Mouse (Mus musculus): ENCODE results near the gene Adsl. TPM values are rescaled to one million over a fixed set of nuclear protein-coding genes. Genes with fewer than 3 reads are reported as not detected.
A peak's percentile ranks its signal among the peaks of the same experiment; 100 is the strongest.

Gene Adsl
- polyA plus RNA-seq, 1 experiment from 2014 or later = 167 TPM

GRCm38 (mm10) chr15:80941468-80942040 is 6.7 kb upstream of the Adsl start:
- WGBS = 87% methylated on average over 6 of the region's 6 CpGs
- ATAC-seq (ENCODE audit: insufficient number of reproducible peaks, low FRiP score) = no peak
- peaks cover 13% of the 10 kb centered on the region for H3K4me1 ChIP-seq (replicated peaks)

GRCm38 (mm10) chr15:80945851-80946250 is 2.4 kb upstream of the Adsl start:
- Histone ChIP-seq H3K4me2 (no peak overlapping the region), H3K9me3 (replicated peaks) (no peaks in the 10 kb centered on the region), H3K4me1 (replicated peaks) (peaks cover 14% of the 10 kb centered on the region), H3K36me3 (peaks cover 20% of the 10 kb centered on the region), H3K27me3 (replicated peaks) (no peaks in the 10 kb centered on the region), H3K9ac (no peak overlapping the region), H3K27ac (ENCODE audit: poor library complexity, severe bottlenecking) (no peak overlapping the region), H3K4me3 (no peak overlapping the region)
- ATAC-seq (ENCODE audit: insufficient number of reproducible peaks, low FRiP score) = no peak
- WGBS = 58% methylated on average over 3 of the region's 3 CpGs

More at GRCm38 (mm10) chr15:80941468-80942040, 6.7 kb upstream of the Adsl start:
- Histone ChIP-seq H3K27me3 (replicated peaks) (no peaks in the 10 kb centered on the region), H3K9ac (no peak overlapping the region), H3K36me3 (peaks cover 18% of the 10 kb centered on the region; the same call in 1 of the 2 replicates), H3K4me3 (no peak overlapping the region), H3K27ac (ENCODE audit: poor library complexity, severe bottlenecking) (no peak overlapping the region), H3K4me2 (no peak overlapping the region), H3K9me3 (replicated peaks) (no peaks in the 10 kb centered on the region)

- Histone ChIP-seq H3K9me3 (replicated peaks) (no peaks in the 10 kb centered on the region), H3K4me2 (peak overlapping the region; percentile 95), H3K4me1 (replicated peaks) (peaks cover 14% of the 10 kb centered on the region), H3K9ac (peak overlapping the region; percentile 87), H3K4me3 (peak overlapping the region; percentile 96), H3K27me3 (replicated peaks) (no peaks in the 10 kb centered on the region), H3K27ac (ENCODE audit: poor library complexity, severe bottlenecking) (no peak overlapping the region), H3K36me3 (peaks cover 36% of the 10 kb centered on the region)
- 56% methylated on average over 4 of the region's 4 CpGs for WGBS
- ATAC-seq (ENCODE audit: insufficient number of reproducible peaks, low FRiP score) = no peak
Observed at GRCm38 (mm10) chr15:80949431-80949830, 1.1 kb downstream of the Adsl start.

- no peaks in the 10 kb centered on the region for H3K27me3 ChIP-seq (replicated peaks)
- no peak overlapping the region for H3K4me3 ChIP-seq
- 91% methylated on average over 7 of the region's 7 CpGs for WGBS
Observed at GRCm38 (mm10) chr15:80950055-80950454, 1.8 kb downstream of the Adsl start.

GRCm38 (mm10) chr15:80953971-80954370 is 5.7 kb downstream of the Adsl start:
- Histone ChIP-seq H3K4me2 (no peak overlapping the region), H3K9ac (no peak overlapping the region), H3K9me3 (replicated peaks) (no peaks in the 10 kb centered on the region), H3K27ac (ENCODE audit: poor library complexity, severe bottlenecking) (no peak overlapping the region), H3K4me3 (no peak overlapping the region), H3K27me3 (replicated peaks) (no peaks in the 10 kb centered on the region), H3K4me1 (replicated peaks) (peaks cover 14% of the 10 kb centered on the region), H3K36me3 (peaks cover 71% of the 10 kb centered on the region)
- 88% methylated on average over 9 of the region's 9 CpGs for WGBS
- no peak for ATAC-seq (ENCODE audit: insufficient number of reproducible peaks, low FRiP score)

More at GRCm38 (mm10) chr15:80950055-80950454, 1.8 kb downstream of the Adsl start:
- Histone ChIP-seq H3K9ac (no peak overlapping the region), H3K9me3 (replicated peaks) (no peaks in the 10 kb centered on the region), H3K4me1 (replicated peaks) (peaks cover 14% of the 10 kb centered on the region), H3K36me3 (peaks cover 42% of the 10 kb centered on the region), H3K27ac (ENCODE audit: poor library complexity, severe bottlenecking) (no peak overlapping the region), H3K4me2 (peak overlapping the region; percentile 95)
- ATAC-seq (ENCODE audit: insufficient number of reproducible peaks, low FRiP score) = no peak

GRCm38 (mm10) chr15:80954861-80955260 is 6.6 kb downstream of the Adsl start:
- Histone ChIP-seq H3K9ac (no peak overlapping the region), H3K9me3 (replicated peaks) (no peaks in the 10 kb centered on the region), H3K4me2 (no peak overlapping the region), H3K4me3 (no peak overlapping the region), H3K27me3 (replicated peaks) (no peaks in the 10 kb centered on the region), H3K4me1 (replicated peaks) (peaks cover 5% of the 10 kb centered on the region), H3K36me3 (peaks cover 77% of the 10 kb centered on the region), H3K27ac (ENCODE audit: poor library complexity, severe bottlenecking) (no peak overlapping the region)
- no peak for ATAC-seq (ENCODE audit: insufficient number of reproducible peaks, low FRiP score)
- 80% methylated on average over 3 of the region's 3 CpGs for WGBS

- no peak overlapping the region for H3K4me2 ChIP-seq
- no peaks in the 10 kb centered on the region for H3K9me3 ChIP-seq (replicated peaks)
- H3K36me3 ChIP-seq = peaks cover 81% of the 10 kb centered on the region
- H3K27ac ChIP-seq (ENCODE audit: poor library complexity, severe bottlenecking) = no peak overlapping the region
- H3K4me3 ChIP-seq = no peak overlapping the region
- ATAC-seq (ENCODE audit: insufficient number of reproducible peaks, low FRiP score) = no peak
- H3K27me3 ChIP-seq (replicated peaks) = no peaks in the 10 kb centered on the region
- H3K4me1 ChIP-seq (replicated peaks) = no peaks in the 10 kb centered on the region
- 86% methylated on average over 12 of the region's 12 CpGs for WGBS
- no peak overlapping the region for H3K9ac ChIP-seq
Observed at GRCm38 (mm10) chr15:80955836-80956438, 7.6 kb downstream of the Adsl start.

GRCm38 (mm10) chr15:80969371-80969770 is 21.1 kb downstream of the Adsl start:
- Histone ChIP-seq H3K36me3 (peaks cover 62% of the 10 kb centered on the region), H3K4me2 (no peak overlapping the region), H3K4me3 (no peak overlapping the region), H3K4me1 (replicated peaks) (peaks cover 11% of the 10 kb centered on the region), H3K9ac (no peak overlapping the region), H3K27me3 (replicated peaks) (no peaks in the 10 kb centered on the region), H3K27ac (ENCODE audit: poor library complexity, severe bottlenecking) (no peak overlapping the region), H3K9me3 (replicated peaks) (no peaks in the 10 kb centered on the region)
- WGBS = 88% methylated on average over 1 of the region's 1 CpGs
- ATAC-seq (ENCODE audit: insufficient number of reproducible peaks, low FRiP score) = no peak

- H3K9ac ChIP-seq = no peak overlapping the region
- no peak overlapping the region for H3K4me3 ChIP-seq
- H3K4me1 ChIP-seq (replicated peaks) = peaks cover 17% of the 10 kb centered on the region
- H3K4me2 ChIP-seq = no peak overlapping the region
- no peaks in the 10 kb centered on the region for H3K9me3 ChIP-seq (replicated peaks)
- 54% methylated on average over 5 of the region's 5 CpGs for WGBS
- no peaks in the 10 kb centered on the region for H3K27me3 ChIP-seq (replicated peaks)
- H3K36me3 ChIP-seq = peaks cover 19% of the 10 kb centered on the region
- H3K27ac ChIP-seq (ENCODE audit: poor library complexity, severe bottlenecking) = no peak overlapping the region
- no peak for ATAC-seq (ENCODE audit: insufficient number of reproducible peaks, low FRiP score)
Observed at GRCm38 (mm10) chr15:80974311-80974710, 26.0 kb downstream of the Adsl start.

GRCm38 (mm10) chr15:80975666-80976065 is 27.4 kb downstream of the Adsl start:
- no peak for ATAC-seq (ENCODE audit: insufficient number of reproducible peaks, low FRiP score)
- H3K4me2 ChIP-seq = no peak overlapping the region
- H3K36me3 ChIP-seq = peaks cover 5% of the 10 kb centered on the region; the same call in 1 of the 2 replicates
- 85% methylated on average over 3 of the region's 3 CpGs for WGBS
- no peaks in the 10 kb centered on the region for H3K9me3 ChIP-seq (replicated peaks)
- H3K4me1 ChIP-seq (replicated peaks) = peaks cover 24% of the 10 kb centered on the region
- no peak overlapping the region for H3K27ac ChIP-seq (ENCODE audit: poor library complexity, severe bottlenecking)
- no peak overlapping the region for H3K9ac ChIP-seq
- no peak overlapping the region for H3K4me3 ChIP-seq
- H3K27me3 ChIP-seq (replicated peaks) = no peaks in the 10 kb centered on the region

GRCm38 (mm10) chr15:80977620-80978334 is 29.5 kb downstream of the Adsl start, which contains the start of gene Sgsm3:
Gene Sgsm3, plus strand, starts transcription at chr15:80977765.
- no peaks in the 10 kb centered on the region for H3K9me3 ChIP-seq (replicated peaks)
- ATAC-seq (ENCODE audit: insufficient number of reproducible peaks, low FRiP score) = peak; percentile 84
- peak within 1 kb of the TSS; percentile 83 for H3K4me2 ChIP-seq
- peak within 1 kb of the TSS; percentile 86 for H3K4me3 ChIP-seq
- H3K27ac ChIP-seq (ENCODE audit: poor library complexity, severe bottlenecking) = no peak within 1 kb of the TSS
- no peaks in the 10 kb centered on the region for H3K27me3 ChIP-seq (replicated peaks)
- peak within 1 kb of the TSS; percentile 84 for H3K9ac ChIP-seq
- peaks cover 19% of the 10 kb centered on the region for H3K4me1 ChIP-seq (replicated peaks)
- under 1% methylated on average over 67 of the region's 67 CpGs for WGBS
- H3K36me3 ChIP-seq = no peaks in the 10 kb centered on the region

Measured in heart, embryonic 12.5 days (tissue).